Mouse (Mus musculus) stomach, adult 2 months (tissue): ENCODE measurements around the gene Fam205a1. TPM values are rescaled to one million over a fixed set of nuclear protein-coding genes. Genes with fewer than 3 reads are reported as not detected.

Source experiments
- polyA plus RNA-seq: library from polyadenylated mRNA; depleted of rRNA; stranded (reverse); fragments of >200 nt; gene quantifications from 2 replicates; pipeline ENCODE4 v1.2.3, GENCODE M21; 2012; rRNA removed

Fam205a1 gene
- polyA plus RNA-seq, result not detected in 2 replicates

DNA sequence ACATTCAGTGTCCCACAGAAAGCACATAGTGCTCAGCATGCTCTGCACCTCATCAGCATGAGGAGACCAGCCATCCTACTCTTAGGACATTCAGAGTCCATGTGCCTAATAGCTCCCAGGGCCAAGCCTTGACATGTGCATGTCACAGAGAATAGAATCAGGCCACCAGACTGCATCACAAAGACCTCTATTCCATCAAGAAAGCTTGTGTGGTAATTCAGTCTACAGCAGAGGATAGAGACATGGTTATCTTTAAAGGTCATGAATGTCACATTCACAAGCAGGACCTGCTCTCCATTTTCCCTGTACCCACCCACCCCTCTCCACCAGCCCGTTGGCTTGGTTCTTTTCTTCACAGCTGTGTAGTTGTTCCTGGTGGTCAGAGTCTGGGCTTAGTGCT, at the start of gene Fam205a1:
Gene Fam205a1, minus strand, starts transcription at position 101 of the 400 bp plus-strand sequence.

GRCm38 (mm10) chr4:42874134-42874533, 20.4 kb upstream of the Fam205a1 start, which contains the start of gene Fam205c:
TSS of gene Fam205c (minus strand) at chr4:42874234.

DNA sequence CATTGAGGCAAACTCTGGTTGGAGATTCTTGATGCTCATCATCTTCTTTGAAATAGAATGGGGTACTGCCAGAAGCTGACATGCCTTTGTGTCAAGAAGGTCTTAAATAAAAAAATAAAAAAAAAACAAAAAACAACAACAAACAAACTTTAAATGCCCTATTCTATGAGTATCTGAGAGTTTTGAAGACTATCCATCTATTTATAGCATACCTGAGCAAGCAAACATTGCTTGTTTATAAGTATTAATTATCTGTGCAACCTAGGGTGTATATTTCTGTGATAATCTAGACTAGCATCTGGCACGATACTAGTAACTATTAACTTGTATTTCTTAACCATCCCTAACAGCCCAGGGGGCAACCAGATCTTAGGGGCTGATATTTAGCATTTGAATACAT, 3.0 kb upstream of the Fam205a1 start, which contains the start of gene Gm12394:
Gene Gm12394, minus strand, starts transcription at position 101 of the 400 bp plus-strand sequence.

Other genes with a start within 250 kb of the Fam205a1 start
- gene Gm10591, start 241.7 kb downstream of the Fam205a1 start, polyA plus RNA-seq, result 1.3 TPM in 1 of 2 replicates, not detected in the other
- gene Gm2564, start 224.2 kb downstream of the Fam205a1 start, polyA plus RNA-seq, result 0.63 TPM in 1 of 2 replicates, not detected in the other
- gene Ccl27b, start 198.6 kb downstream of the Fam205a1 start, polyA plus RNA-seq, result not detected in 2 replicates
- 0.09 and 0.14 TPM in 2 replicates for gene Il11ra2, start 192.0 kb downstream of the Fam205a1 start, polyA plus RNA-seq
- gene 4930578G10Rik, start 118.3 kb downstream of the Fam205a1 start, polyA plus RNA-seq, result not detected in 2 replicates
- 0.86 and 1.9 TPM in 2 replicates for gene Ccl19, start 97.3 kb downstream of the Fam205a1 start, polyA plus RNA-seq
- gene Ccl21a, start 79.9 kb downstream of the Fam205a1 start, polyA plus RNA-seq, result 14.0 and 19.6 TPM in 2 replicates
- not detected in 2 replicates for gene Gm12394, start 2.9 kb upstream of the Fam205a1 start, polyA plus RNA-seq
- not detected in 2 replicates for gene Fam205c, start 20.3 kb upstream of the Fam205a1 start, polyA plus RNA-seq
- 1.5 and 2.4 TPM in 2 replicates for gene Phf24, start 62.8 kb upstream of the Fam205a1 start, polyA plus RNA-seq
- gene Dnajb5, start 95.9 kb upstream of the Fam205a1 start, polyA plus RNA-seq, result 10.8 and 12.7 TPM in 2 replicates
- gene 1700022I11Rik, start 115.7 kb upstream of the Fam205a1 start, polyA plus RNA-seq, result not detected in 2 replicates
- 135 and 178 TPM in 2 replicates for gene Vcp, start 146.6 kb upstream of the Fam205a1 start, polyA plus RNA-seq
- 5.1 and 5.2 TPM in 2 replicates for gene Fancg, start 156.6 kb upstream of the Fam205a1 start, polyA plus RNA-seq
- gene Pigo, start 171.9 kb upstream of the Fam205a1 start, polyA plus RNA-seq, result 13.3 and 13.9 TPM in 2 replicates
- gene Stoml2, start 177.8 kb upstream of the Fam205a1 start, polyA plus RNA-seq, result 49.2 and 49.5 TPM in 2 replicates
- gene Fam214b, start 192.3 kb upstream of the Fam205a1 start, polyA plus RNA-seq, result 11.8 and 13.7 TPM in 2 replicates
- gene Unc13b, start 205.1 kb upstream of the Fam205a1 start, polyA plus RNA-seq, result 7.0 TPM in 2 replicates